Comparison of ENCODE assay signal across 27 mouse cellular contexts in genomic region chr10:38353526-38353925, GRCm38 (mm10).
DNase-seq lines count a peak whose midpoint lies in the region; ATAC-seq and TF ChIP-seq lines count a peak whose summit lies in the region.
"Had no signal": no experiment of that assay in that cellular context is flagged by ENCODE, and none has a peak within 500 bp of the region (broad histone marks: within the 10 kb centered on the region; RNA-seq: fewer than 3 reads in every experiment).

No protein-coding gene starts in this region.

- no peak overlapping the region for H3K4me3 ChIP-seq in forebrain, embryonic 14.5 days (ENCODE audit: low read depth, low read length)
- no peak overlapping the region for H3K4me3 ChIP-seq in forebrain, embryonic 11.5 days (ENCODE audit: low read depth, low read length)
- no peak overlapping the region for H3K4me3 ChIP-seq in kidney, embryonic 16.5 days (ENCODE audit: low read length)
- H3K4me3 ChIP-seq in lung, embryonic 14.5 days (ENCODE audit: low read depth, low read length) = no peak overlapping the region
- no peak overlapping the region for H3K4me3 ChIP-seq in midbrain, postnatal 0 days (ENCODE audit: low read depth, low read length)
- H3K4me3 ChIP-seq in midbrain, embryonic 16.5 days (ENCODE audit: low read depth, low read length) = no peak overlapping the region
- H3K4me3 ChIP-seq: embryonic facial prominence, embryonic 15.5 days; heart, embryonic 10.5 days; intestine, embryonic 15.5 days; left cerebral cortex, adult 2 months; liver, embryonic 15.5 days; myocyte had no signal

- no peak overlapping the region for H3K27ac ChIP-seq in forebrain, embryonic 14.5 days (ENCODE audit: low read depth, low read length)
- H3K27ac ChIP-seq in forebrain, embryonic 11.5 days (ENCODE audit: low read depth, low read length) = no peak overlapping the region
- no peak overlapping the region for H3K27ac ChIP-seq in kidney, embryonic 16.5 days (ENCODE audit: low read length)
- H3K27ac ChIP-seq in lung, embryonic 14.5 days (ENCODE audit: low read depth) = no peak overlapping the region
- H3K27ac ChIP-seq in midbrain, postnatal 0 days (ENCODE audit: low read depth, low read length) = no peak overlapping the region
- no peak overlapping the region for H3K27ac ChIP-seq in midbrain, embryonic 16.5 days (ENCODE audit: low read length)
- H3K27ac ChIP-seq: embryonic facial prominence, embryonic 15.5 days; heart, embryonic 10.5 days; intestine, embryonic 15.5 days; left cerebral cortex, adult 2 months; liver, embryonic 15.5 days; macrophage; stomach, postnatal 0 days had no signal

- H3K9me3 ChIP-seq in forebrain, embryonic 14.5 days (replicated peaks; ENCODE audit: control insufficient read depth, low read length) = no peaks in the 10 kb centered on the region
- no peaks in the 10 kb centered on the region for H3K9me3 ChIP-seq in forebrain, embryonic 11.5 days (ENCODE audit: control insufficient read depth, low read length)
- no peaks in the 10 kb centered on the region for H3K9me3 ChIP-seq in kidney, embryonic 16.5 days (ENCODE audit: low read length)
- H3K9me3 ChIP-seq in lung, embryonic 14.5 days (ENCODE audit: low read depth, low read length) = no peaks in the 10 kb centered on the region
- no peaks in the 10 kb centered on the region for H3K9me3 ChIP-seq in midbrain, postnatal 0 days (ENCODE audit: low read length)
- H3K9me3 ChIP-seq in midbrain, embryonic 16.5 days (replicated peaks; ENCODE audit: control insufficient read depth, low read length, poor library complexity, severe bottlenecking) = no peaks in the 10 kb centered on the region
- H3K9me3 ChIP-seq: embryonic facial prominence, embryonic 15.5 days; heart, embryonic 10.5 days; intestine, embryonic 15.5 days; liver, embryonic 15.5 days had no signal

- peak; percentile 56 for DNase-seq in forebrain, embryonic 14.5 days (ENCODE audit: low spot score)
- DNase-seq in forebrain, embryonic 11.5 days (ENCODE audit: low spot score) = no peak
- DNase-seq in kidney, postnatal 36 days = no peak
- DNase-seq in lung, embryonic 14.5 days = peak; percentile 78
- no peak for DNase-seq in lung, postnatal 36 days
- DNase-seq in midbrain, postnatal 0 days (ENCODE audit: low spot score) = peak; percentile 69
- DNase-seq: adrenal gland, postnatal 14 days; cerebellum, adult 8-10 months; cerebellum, postnatal 36 days; embryo, embryonic 11 days; gastrocnemius, postnatal 10 days; heart, postnatal 4 days; liver; thymus, adult 2 months; thymus, postnatal 4 days had no signal

- no peak overlapping the region for H3K4me2 ChIP-seq in forebrain, embryonic 14.5 days (ENCODE audit: low read length)
- H3K4me2 ChIP-seq in forebrain, embryonic 11.5 days (ENCODE audit: low read depth, low read length, severe bottlenecking) = no peak overlapping the region
- H3K4me2 ChIP-seq in kidney, embryonic 16.5 days (replicated peaks; ENCODE audit: low read depth, low read length) = no peak overlapping the region
- no peak overlapping the region for H3K4me2 ChIP-seq in lung, embryonic 14.5 days
- no peak overlapping the region for H3K4me2 ChIP-seq in midbrain, postnatal 0 days (ENCODE audit: low read depth, low read length, poor library complexity, severe bottlenecking)
- H3K4me2 ChIP-seq in midbrain, embryonic 16.5 days (ENCODE audit: low read length) = no peak overlapping the region
- H3K4me2 ChIP-seq: embryonic facial prominence, embryonic 15.5 days; intestine, embryonic 15.5 days; liver, embryonic 15.5 days; midbrain, embryonic 11.5 days had no signal

- peaks cover 6% of the 10 kb centered on the region; the same call in 1 of the 2 replicates for H3K4me1 ChIP-seq in forebrain, embryonic 14.5 days (ENCODE audit: control insufficient read depth, insufficient read depth, low read length)
- H3K4me1 ChIP-seq in forebrain, embryonic 11.5 days (replicated peaks; ENCODE audit: control insufficient read depth, insufficient read depth, low read length) = no peaks in the 10 kb centered on the region
- no peaks in the 10 kb centered on the region for H3K4me1 ChIP-seq in kidney, embryonic 16.5 days (ENCODE audit: insufficient read depth, low read length)
- H3K4me1 ChIP-seq in lung, embryonic 14.5 days (ENCODE audit: insufficient read depth) = no peaks in the 10 kb centered on the region
- no peaks in the 10 kb centered on the region; the same call in 1 of the 2 replicates for H3K4me1 ChIP-seq in midbrain, postnatal 0 days (ENCODE audit: insufficient read depth, low read length)
- H3K4me1 ChIP-seq in midbrain, embryonic 16.5 days (ENCODE audit: control insufficient read depth, insufficient read depth, low read length) = no peaks in the 10 kb centered on the region
- H3K4me1 ChIP-seq: heart, embryonic 10.5 days; intestine, embryonic 15.5 days; liver, embryonic 15.5 days had no signal

- H3K36me3 ChIP-seq in forebrain, embryonic 14.5 days (ENCODE audit: control insufficient read depth, insufficient read depth, low read length) = no peaks in the 10 kb centered on the region
- H3K36me3 ChIP-seq in forebrain, embryonic 11.5 days (ENCODE audit: control insufficient read depth, insufficient read depth, low read length) = no peaks in the 10 kb centered on the region
- no peaks in the 10 kb centered on the region for H3K36me3 ChIP-seq in kidney, embryonic 16.5 days (ENCODE audit: insufficient read depth, low read length)
- H3K36me3 ChIP-seq in lung, embryonic 14.5 days (ENCODE audit: insufficient read depth) = no peaks in the 10 kb centered on the region
- H3K36me3 ChIP-seq in midbrain, postnatal 0 days (ENCODE audit: insufficient read depth, low read length) = no peaks in the 10 kb centered on the region
- no peaks in the 10 kb centered on the region for H3K36me3 ChIP-seq in midbrain, embryonic 16.5 days (ENCODE audit: control insufficient read depth, insufficient read depth, low read length)
- H3K36me3 ChIP-seq: embryonic facial prominence, embryonic 15.5 days; heart, embryonic 10.5 days; intestine, embryonic 15.5 days; liver, embryonic 15.5 days had no signal

- no peaks in the 10 kb centered on the region for H3K27me3 ChIP-seq in forebrain, embryonic 14.5 days (replicated peaks; ENCODE audit: control insufficient read depth, insufficient read depth, low read length)
- H3K27me3 ChIP-seq in forebrain, embryonic 11.5 days (ENCODE audit: control insufficient read depth, insufficient read depth, low read length) = no peaks in the 10 kb centered on the region
- H3K27me3 ChIP-seq in kidney, embryonic 16.5 days (ENCODE audit: insufficient read depth, low read length) = no peaks in the 10 kb centered on the region
- no peaks in the 10 kb centered on the region for H3K27me3 ChIP-seq in lung, embryonic 14.5 days (ENCODE audit: insufficient read depth, low read length)
- no peaks in the 10 kb centered on the region for H3K27me3 ChIP-seq in midbrain, postnatal 0 days (ENCODE audit: insufficient read depth, low read length)
- H3K27me3 ChIP-seq in midbrain, embryonic 16.5 days (ENCODE audit: control insufficient read depth, insufficient read depth, low read depth, low read length) = no peaks in the 10 kb centered on the region
- H3K27me3 ChIP-seq: embryonic facial prominence, embryonic 15.5 days; intestine, embryonic 15.5 days; liver, embryonic 15.5 days had no signal

- no peak for TF ChIP-seq CTCF in lung, embryonic 14.5 days (IDR thresholded peaks at IDR 0.05; ENCODE audit: low read depth)
- no peak for TF ChIP-seq CTCF in midbrain, postnatal 0 days (IDR thresholded peaks at IDR 0.05)

- ATAC-seq in forebrain, embryonic 14.5 days = no peak
- no peak for ATAC-seq in forebrain, embryonic 11.5 days (replicated peaks; ENCODE audit: low FRiP score)
- ATAC-seq in kidney, embryonic 16.5 days (ENCODE audit: low FRiP score, low TSS enrichment) = 0 out of 2 replicates have a peak, but pooled peaks have one; percentile 42
- ATAC-seq in lung, embryonic 14.5 days (ENCODE audit: insufficient read depth) = peak; percentile 69
- ATAC-seq in midbrain, postnatal 0 days (ENCODE audit: low FRiP score) = no peak
- ATAC-seq in midbrain, embryonic 16.5 days = no peak
- ATAC-seq: forebrain, embryonic 16.5 days; intestine, embryonic 15.5 days had no signal

- H3K9ac ChIP-seq in forebrain, embryonic 14.5 days (ENCODE audit: low read length) = no peak overlapping the region
- no peak overlapping the region for H3K9ac ChIP-seq in forebrain, embryonic 11.5 days (ENCODE audit: low read length)
- H3K9ac ChIP-seq in kidney, embryonic 16.5 days (replicated peaks; ENCODE audit: low read length) = no peak overlapping the region
- H3K9ac ChIP-seq in lung, embryonic 14.5 days = no peak overlapping the region
- no peak overlapping the region for H3K9ac ChIP-seq in midbrain, postnatal 0 days (replicated peaks; ENCODE audit: low read length, poor library complexity, severe bottlenecking)
- H3K9ac ChIP-seq in midbrain, embryonic 16.5 days (ENCODE audit: low read depth, low read length) = no peak overlapping the region
- H3K9ac ChIP-seq: embryonic facial prominence, embryonic 15.5 days; intestine, embryonic 15.5 days; liver, embryonic 15.5 days had no signal

- 59% methylated on average over 5 of the region's 5 CpGs for WGBS in forebrain, embryonic 14.5 days
- WGBS in forebrain, embryonic 11.5 days = 82% methylated on average over 5 of the region's 5 CpGs
- WGBS in kidney, embryonic 16.5 days = 32% methylated on average over 5 of the region's 5 CpGs
- 50% methylated on average over 5 of the region's 5 CpGs for WGBS in lung, embryonic 14.5 days
- 61% methylated on average over 5 of the region's 5 CpGs for WGBS in midbrain, postnatal 0 days
- WGBS in midbrain, embryonic 16.5 days = 57% methylated on average over 5 of the region's 5 CpGs

Comparison
In these comparisons a context has a peak if more than half of its experiments do, and no peak if none do; other contexts are left out.
1. DNase-seq: peak in forebrain, embryonic 14.5 days (single experiment), lung, embryonic 14.5 days (single experiment) and midbrain, postnatal 0 days (single experiment); none in forebrain, embryonic 11.5 days (single experiment), kidney, postnatal 36 days (0 of 2) and lung, postnatal 36 days (single experiment).
2. ATAC-seq: peak in kidney, embryonic 16.5 days (single experiment) and lung, embryonic 14.5 days (single experiment); none in forebrain, embryonic 14.5 days (single experiment), forebrain, embryonic 11.5 days (single experiment), midbrain, postnatal 0 days (single experiment) and midbrain, embryonic 16.5 days (single experiment).